Mouse (Mus musculus) ES-E14 (cell line): ENCODE measurements around the gene Mettl1.

Source experiments
- CHD2 ChIP-seq: IDR thresholded peaks from 2 replicates; pipeline ENCODE4 v1.6.1; 2014; ENCODE audit warnings: mild to moderate bottlenecking, low read depth, low read length, inconsistent platforms
- ZC3H11A ChIP-seq: IDR thresholded peaks from 2 replicates; pipeline ENCODE4 v1.6.1; 2012; ENCODE audit warnings: low read depth, mild to moderate bottlenecking, inconsistent platforms, low read length, borderline replicate concordance

- TF ChIP-seq CHD2: no peak
- no peak for TF ChIP-seq ZC3H11A
These were observed 15.3 kb downstream of the Mettl1 start for GRCm38 (mm10) chr10:127056490-127056889.
